Mouse (Mus musculus) layer of hippocampus, adult 8-10 months (tissue): ENCODE measurements at regions not wholly inside any gene's neighbourhood (a gene's known extent, or its start where the extent isn't known, plus 50 kb on each side); places are given as distances from the start of the nearest gene placed in this dataset.

Source experiments
- DNase-seq, 2 experiments: peaks; one replicate each; pipeline ENCODE4 v3.0.0; 2022; ENCODE audit warnings: low spot score in 2 of 2

DNA sequence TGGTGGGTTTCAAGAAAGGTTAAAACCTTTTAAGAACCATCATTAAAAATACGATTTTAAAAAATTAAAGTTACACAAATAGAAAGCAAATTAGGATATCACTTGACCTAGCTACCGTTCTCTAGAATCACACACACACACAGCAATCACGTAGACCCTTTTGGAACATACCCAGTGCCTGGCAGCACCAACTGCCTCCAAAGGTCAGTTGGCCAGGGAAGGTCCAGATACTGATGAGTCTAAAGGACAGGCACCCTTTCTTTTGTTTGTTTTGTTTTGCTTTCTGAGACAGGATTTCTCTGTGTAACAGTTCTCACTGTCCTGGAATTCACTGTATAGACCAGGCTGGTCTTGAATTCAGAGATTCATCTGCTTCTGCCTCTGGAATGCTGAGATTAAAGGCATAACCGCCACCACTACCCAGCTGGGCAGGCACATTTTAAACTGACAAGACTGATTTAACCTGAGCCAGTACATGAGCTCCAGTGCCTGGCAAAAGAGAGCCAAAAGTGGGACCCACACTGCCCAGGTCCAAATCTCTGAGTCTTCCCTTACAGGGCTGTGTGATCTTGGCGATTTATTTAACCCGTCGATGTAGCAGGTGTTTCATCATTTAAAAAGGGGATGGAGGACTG, 353.0 kb downstream of the Pmp22 start:
- no peak for DNase-seq

DNA sequence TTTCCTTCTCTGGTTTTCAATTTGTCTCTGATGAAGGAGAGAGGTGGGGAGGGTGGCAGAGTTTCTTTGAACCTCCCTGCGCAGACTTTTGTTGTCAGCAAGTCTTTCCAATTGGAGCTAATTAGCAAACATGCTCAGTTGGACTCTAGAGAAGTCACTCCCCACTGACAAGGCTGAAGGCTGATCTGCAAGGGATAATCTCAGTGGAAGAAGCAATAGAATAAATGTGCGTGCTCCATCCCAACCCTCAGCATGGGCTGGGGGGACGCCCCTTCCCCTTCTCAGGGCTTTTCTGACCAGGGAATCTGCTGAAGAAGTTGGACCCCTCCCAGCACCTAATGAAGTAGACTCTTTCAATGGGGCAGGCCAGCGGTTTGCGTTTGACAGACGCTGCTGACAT, 353.8 kb downstream of the Pmp22 start:
- DNase-seq = no peak

DNA sequence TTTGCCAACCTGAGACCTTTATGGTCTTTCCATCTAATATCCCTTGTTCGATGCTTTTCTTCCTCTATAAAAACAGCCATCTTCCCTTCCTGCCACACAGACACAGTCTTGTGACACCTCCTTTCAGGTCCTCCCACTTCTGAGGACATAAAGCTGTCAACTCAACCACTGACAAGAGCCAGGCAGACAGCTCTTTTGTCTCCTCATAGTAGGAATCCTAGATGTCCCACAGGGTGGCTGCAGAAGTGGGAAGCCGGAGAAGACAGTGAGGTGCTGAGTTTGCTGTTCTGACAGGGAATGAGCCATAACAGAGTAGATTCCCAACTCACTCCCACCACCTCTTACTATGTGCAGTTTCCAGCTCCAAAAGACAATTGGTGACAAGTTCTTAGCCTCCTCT, 358.4 kb downstream of the Pmp22 start:
- DNase-seq = no peak

- peak; percentile 10 to 33 for DNase-seq
Measured at GRCm38 (mm10) chr11:63502181-63502580, 373.4 kb downstream of the Pmp22 start.

- DNase-seq = no peak
Measured at GRCm38 (mm10) chr11:63507387-63507786, 378.6 kb downstream of the Pmp22 start.

GRCm38 (mm10) chr11:63508727-63509126, 379.9 kb downstream of the Pmp22 start:
- no peak for DNase-seq

DNA sequence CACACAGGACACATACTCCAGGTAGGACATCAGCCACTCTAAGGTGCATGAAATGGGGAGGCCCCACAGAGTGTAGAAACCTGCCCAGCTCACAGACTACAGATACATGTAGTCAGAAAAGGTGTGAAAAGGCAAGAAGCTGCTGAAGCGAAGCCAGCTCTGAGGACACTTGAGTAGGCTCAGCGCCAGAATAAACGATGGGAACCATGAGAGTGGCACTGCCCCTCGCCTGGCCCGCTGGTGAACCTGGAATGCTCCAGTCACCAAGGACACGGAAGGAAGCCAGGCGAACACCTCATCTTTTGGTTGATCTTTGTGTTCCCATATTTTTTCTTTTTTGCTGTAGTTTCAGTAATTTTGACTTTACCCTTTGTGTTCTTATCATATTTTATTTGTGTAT, 381.8 kb downstream of the Pmp22 start:
- DNase-seq = no peak

DNA sequence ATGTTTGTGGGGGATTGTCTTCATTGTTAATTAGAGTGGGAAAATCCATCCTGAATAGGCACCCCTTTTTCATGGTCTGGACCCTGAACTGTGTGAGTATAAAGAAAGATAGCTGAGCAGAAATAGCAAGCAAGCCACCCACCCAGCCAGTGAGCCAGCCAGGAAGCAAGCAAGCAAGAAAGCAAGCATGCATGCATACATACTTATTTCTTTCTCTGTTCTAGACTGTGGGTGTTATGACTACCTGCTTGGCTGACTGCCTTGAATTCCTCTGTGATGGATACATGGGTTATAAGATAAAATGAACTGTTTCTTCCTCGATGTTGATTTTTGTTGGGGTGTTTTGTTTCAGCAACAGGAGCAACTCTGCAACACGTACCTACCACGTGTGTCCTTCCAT, 385.8 kb downstream of the Pmp22 start:
- no peak for DNase-seq

- DNase-seq = peak; percentile 18 to 32
Measured at GRCm38 (mm10) chr11:63518847-63519246, 390.1 kb downstream of the Pmp22 start.

- DNase-seq = no peak
Measured at GRCm38 (mm10) chr11:63524254-63524653, 395.5 kb downstream of the Pmp22 start.

- DNase-seq = no peak
Measured at GRCm38 (mm10) chr11:63525431-63525830, 396.6 kb downstream of the Pmp22 start.

GRCm38 (mm10) chr11:63525956-63526355, 396.1 kb downstream of the Hs3st3b1 start:
- no peak for DNase-seq

- no peak for DNase-seq
Measured at GRCm38 (mm10) chr11:63532752-63533151, 389.3 kb downstream of the Hs3st3b1 start.

DNA sequence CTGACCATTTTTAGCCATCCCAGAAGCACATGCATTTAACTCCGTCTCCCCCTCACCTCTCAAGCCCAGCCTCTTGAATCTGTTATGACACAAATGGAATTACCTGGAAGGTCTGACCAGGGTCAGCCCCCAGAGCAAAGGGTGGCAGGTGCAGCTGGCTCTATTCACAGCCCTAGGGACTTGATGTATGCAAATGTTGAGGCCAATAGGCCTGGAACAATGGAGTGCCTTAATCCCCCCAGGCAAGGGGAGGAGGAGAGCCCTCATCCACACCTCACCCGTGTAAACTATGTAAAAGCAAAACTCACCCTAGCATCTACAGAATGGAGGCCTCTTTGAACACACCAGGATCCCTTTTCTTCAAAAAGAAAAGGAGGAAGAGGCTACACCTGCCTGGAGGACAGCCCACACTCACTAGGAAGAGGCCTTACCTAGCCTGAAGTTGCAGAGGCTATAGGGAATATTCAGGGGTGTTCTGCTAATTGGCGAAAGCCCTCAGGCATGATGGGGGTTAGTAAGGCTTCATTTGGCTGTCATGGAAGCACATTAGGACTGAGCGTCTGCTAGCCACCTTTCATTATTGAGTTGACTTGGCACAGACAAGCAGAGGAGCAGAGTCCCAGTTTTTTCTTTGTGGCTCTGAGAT, 388.4 kb downstream of the Hs3st3b1 start:
- DNase-seq = no peak

GRCm38 (mm10) chr11:63537693-63538092, 384.4 kb downstream of the Hs3st3b1 start:
- no peak for DNase-seq

DNA sequence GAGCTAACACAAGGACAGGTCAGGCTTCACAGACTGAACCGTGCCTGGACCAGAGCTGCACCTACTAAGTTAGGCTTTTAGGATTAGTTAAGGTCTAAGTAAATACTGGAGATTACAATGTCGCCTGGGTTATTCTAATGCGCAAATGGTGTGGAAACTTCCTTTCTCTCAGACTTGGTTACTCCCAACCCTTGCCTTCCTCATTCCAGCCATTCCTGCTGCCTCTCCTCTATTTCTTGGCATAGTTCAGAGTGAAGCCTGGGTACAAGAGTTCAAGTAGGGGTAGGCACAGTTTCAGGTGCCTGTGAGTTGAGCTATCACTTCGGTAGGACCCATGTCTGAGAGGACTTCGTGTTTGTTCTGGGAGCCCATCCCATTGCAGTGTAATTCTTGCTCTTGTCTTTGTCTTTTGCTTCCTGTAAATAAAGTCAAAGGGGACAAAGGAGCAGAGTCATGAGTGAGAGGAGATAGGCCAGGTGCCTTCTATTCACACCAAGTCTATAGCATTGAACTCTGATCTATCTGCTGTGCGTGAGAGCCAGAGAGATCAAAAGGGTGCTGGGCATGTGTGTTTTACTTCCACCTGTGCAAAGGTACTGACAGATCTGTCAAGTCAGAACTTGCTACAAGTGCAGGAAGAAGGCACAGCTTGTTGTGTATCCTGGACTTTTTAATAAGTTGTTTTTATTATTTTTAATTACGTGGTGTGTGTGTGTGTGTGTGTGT, 378.0 kb downstream of the Hs3st3b1 start:
- DNase-seq = no peak

GRCm38 (mm10) chr11:63545516-63545915, 376.6 kb downstream of the Hs3st3b1 start:
- DNase-seq = no peak

- no peak for DNase-seq
Measured at GRCm38 (mm10) chr11:63560466-63560865, 361.6 kb downstream of the Hs3st3b1 start.

DNA sequence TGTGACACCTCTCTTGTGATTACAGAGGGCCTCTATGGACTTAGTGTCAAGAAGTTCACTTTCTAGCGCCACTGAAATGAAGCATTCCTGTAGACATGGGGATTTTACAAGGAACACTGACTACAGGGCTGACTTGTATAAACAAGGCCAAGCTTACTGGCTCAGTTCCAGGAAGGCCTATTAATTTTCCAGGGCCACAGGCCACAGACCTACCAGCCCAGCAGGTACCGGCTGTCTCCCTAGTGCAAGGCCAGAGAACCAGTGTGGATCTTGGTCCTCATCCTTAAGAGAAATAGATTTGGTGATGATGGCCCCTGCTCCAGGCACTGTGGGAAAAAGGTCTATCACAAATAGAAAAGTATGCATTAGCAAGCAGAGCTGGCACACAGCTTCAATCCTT, 359.4 kb downstream of the Hs3st3b1 start:
- no peak for DNase-seq

GRCm38 (mm10) chr11:63565471-63566232, 356.4 kb downstream of the Hs3st3b1 start:
- DNase-seq = no peak

DNA sequence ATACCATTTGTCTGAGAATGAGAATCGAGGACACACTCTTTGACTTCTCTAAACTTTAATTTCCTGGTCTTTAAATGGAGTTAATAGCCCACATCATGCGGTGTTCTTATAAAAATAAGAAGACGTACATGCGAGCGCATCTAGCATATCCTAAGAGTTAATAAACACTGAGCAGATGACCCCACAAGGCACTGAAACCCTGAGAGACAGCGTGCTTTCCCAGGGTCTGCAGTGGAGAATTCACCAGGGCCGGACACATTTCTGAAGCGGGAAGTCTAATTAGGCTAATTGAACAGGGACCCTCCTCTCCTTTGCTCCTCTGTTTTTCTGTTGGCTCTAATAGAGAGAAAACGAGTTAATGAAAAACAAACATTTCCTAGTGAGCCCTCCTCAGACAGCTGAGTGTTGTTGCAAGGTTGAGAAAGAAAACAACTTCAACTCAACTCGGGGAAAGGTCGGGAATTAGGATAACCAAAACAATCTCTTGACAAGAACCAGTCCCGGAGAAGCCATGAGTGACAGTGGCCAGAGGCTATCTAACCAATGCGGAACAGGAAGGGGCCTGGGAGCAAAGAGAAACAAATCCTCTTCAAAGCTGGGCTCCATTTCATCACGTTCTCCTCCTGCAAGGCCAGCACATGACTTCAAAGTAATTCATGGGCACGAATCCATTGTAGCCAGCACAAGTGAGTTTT, 352.2 kb downstream of the Hs3st3b1 start:
- no peak for DNase-seq
